Mouse (Mus musculus) cerebellum, adult 11-12 months (tissue): ENCODE data around the gene Aen.

ENCODE experiments used
- DNase-seq: peaks from one replicate; pipeline ENCODE4 v3.0.0; 2022

The Aen gene

GRCm38 (mm10) chr7:78895021-78895652 lies 517 bp upstream of the Aen start:
- no peak for DNase-seq

GRCm38 (mm10) chr7:78897567-78897966 lies 1.9 kb downstream of the Aen start:
- no peak for DNase-seq

DNA sequence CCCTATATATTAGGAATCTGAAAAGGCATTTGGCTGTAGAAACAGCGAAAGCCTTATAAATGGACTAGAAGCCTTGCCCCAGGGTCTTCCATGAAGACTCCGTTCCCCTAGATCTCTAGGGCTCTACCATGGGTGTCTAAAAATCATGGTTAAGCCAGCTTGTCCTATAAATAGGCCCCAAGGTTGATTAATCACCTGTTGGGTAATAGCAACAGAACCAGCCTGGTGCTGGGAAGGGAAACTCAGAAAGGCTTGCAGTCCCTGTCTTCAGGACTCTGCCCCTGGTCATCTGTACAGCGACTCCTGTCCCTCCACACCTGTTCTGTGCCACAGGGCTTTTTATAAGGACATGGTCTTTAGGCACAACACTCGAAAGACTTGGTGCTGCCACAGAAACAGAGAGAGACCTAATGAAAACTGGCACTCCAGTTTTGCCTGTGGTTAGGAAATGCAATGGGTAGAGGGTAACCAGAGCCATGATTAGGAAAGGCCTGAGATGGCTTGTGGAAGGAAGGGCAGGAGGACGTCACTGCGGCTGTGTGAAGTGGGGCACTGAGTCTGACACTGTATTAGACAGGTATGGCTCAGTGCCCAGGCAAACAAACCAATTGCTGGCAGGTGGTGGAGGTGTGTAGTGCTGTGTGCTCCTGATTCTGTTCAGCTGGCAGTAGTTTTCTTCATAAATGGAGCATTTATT lies 7.7 kb downstream of the Aen start:
- no peak for DNase-seq

DNA sequence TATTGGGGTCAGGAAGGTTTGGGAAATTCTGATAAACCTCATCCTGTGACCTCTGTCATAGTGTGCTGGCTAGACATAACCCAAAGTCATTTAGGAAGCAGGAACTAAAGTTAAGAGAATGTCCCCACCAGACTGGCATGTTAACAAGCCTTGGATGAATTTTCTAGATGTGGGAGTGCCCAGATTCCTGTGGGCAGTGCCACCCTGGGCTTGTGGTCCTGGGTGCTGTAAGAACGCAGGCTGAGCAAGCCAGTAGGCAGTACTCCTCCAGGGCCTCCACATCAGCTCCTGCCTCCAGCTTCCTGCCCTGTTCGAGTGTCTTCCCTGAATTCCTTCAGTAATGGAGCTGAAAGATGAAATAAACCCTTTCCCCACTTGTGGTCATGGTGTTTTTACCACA lies 8.5 kb downstream of the Aen start:
- DNase-seq = no peak

- DNase-seq = no peak
These were observed 13.4 kb downstream of the Aen start for GRCm38 (mm10) chr7:78909026-78909425.

- DNase-seq = no peak
These were observed 14.9 kb downstream of the Aen start for GRCm38 (mm10) chr7:78910336-78911098.

DNA sequence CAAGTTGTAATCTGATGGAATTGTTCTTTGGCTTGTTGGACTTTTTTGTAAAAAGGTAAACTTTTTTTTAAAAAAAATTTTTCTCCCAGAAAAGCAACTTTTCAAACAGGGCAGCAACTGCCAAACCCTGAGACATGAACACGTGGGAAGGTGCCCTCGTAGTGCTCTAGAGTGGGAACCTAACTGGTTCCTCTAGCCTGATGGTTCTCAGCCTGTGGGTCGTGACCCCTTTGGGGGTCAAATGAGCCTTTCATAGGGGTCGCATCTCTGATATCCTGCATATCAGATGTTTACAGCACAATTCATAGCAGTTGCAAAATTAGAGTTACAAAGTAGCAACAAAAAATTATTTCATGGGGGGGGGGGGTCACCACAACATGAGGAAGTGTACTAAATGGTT lies 15.6 kb downstream of the Aen start:
- no peak for DNase-seq

DNA sequence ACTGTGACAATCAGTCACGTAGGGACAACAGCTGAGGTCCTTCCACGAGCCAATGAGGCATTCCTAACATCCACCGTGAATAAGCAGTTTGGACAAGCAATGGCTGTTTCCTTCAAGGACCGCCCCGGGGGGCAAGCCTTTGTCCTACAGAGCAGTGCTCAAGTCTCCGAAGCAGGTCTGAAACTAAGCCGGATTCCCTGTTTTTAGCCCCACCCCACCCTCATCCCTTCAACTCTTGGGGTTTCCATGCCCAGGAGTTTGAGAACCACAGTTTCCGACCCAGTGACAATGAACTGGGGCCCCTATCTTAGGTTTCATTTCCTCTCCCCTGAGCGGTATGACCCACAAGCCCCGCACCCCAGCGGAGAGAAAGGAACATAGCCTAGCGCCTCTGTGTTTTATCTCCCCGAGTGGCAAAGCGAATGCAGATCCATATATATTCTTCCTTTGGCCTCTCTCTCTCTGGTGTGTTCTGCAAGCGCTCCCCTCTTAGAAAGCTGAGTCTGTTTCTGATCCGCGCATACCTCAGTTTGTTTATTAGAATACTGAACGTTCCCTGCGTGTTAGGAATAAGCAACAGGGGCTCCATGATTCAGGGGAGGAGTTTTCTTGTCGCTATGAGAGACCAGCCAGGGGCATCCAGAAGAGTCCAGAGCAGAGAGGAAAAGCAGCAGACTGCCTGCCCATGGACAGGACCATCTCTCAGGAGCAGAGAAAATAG lies 16.8 kb downstream of the Aen start:
- no peak for DNase-seq

DNA sequence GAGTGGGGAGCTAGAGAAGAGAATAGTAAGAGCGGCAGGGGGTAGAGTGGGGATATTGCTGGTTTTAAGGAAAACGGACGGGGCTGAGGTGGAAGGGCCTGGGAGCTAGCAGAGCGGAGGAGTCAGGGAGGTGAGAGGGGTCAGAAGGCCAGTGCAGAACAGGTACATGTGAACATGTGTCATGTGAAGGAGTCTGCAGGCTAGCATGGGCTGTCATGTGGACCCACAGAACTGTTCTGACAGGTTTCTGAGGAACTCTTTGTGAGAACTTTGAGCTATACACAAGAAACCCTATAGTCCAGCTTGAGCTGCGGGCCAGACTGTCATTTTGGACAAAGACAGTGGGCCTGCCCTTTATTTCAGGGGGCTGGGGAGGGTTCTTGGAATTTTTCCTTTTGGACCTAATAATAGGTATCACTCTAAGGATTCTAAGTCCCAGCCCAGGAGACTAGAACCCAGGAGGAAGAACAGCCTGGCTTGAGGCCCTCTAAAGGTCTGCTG lies 17.4 kb downstream of the Aen start, which contains the start of gene Isg20:
TSS of gene Isg20 (plus strand) at position 451 of the 501 bp plus-strand sequence.
- DNase-seq = no peak

DNA sequence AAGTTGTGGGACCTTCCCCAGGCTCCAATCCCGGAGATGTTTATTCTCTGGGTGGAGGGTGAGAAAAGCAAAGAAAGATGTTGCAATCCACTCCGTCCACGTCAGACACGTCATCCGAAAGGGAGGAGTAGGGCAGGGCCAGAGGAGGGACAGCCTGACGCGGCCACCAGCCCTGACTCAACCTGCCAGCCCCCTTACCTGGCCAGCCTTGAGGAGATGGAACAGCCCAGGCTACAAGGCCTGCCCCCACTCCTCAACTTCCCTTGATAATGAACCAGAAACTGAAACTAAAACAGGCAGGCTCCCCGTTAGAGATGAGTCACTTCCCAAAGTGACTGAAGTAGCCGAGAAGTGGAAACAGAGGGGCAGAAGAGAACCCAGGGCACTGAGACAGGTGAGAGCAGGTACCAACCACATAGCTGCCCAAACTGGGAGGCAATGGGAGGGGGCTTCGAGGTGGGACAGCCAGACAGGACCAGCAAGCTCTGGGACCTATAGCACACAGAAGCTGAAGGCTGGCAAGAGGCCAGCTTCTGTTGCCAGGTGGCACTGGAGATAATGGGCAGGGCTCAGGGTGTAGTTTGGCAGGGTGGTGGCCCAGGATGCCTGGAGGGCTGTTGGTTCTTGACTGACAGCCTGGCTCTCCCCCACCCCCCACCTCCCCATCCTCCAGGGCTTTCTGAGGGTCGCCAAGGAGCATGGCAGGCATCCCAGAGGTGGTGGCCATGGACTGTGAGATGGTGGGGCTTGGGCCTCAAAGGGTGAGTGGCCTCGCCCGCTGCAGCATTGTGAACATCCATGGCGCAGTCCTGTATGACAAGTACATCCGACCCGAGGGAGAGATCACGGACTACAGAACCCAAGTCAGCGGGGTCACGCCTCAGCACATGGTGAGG lies 18.2 kb downstream of the Aen start:
- no peak for DNase-seq

DNA sequence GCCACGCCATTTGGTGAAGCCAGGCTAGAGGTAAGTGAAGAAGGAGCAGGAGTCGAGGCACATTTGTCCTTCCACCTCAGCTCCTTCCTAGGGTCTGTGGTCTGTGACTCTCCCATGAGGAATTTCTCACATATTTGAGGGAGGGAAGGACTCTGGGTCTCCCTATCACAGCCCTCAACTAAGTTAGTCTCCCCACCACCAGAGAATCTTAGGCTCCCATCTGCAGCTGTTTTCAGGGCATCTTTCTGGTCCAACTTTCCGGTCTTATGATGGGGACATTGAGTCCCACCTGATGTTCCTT lies 18.8 kb downstream of the Aen start:
- DNase-seq = no peak

DNA sequence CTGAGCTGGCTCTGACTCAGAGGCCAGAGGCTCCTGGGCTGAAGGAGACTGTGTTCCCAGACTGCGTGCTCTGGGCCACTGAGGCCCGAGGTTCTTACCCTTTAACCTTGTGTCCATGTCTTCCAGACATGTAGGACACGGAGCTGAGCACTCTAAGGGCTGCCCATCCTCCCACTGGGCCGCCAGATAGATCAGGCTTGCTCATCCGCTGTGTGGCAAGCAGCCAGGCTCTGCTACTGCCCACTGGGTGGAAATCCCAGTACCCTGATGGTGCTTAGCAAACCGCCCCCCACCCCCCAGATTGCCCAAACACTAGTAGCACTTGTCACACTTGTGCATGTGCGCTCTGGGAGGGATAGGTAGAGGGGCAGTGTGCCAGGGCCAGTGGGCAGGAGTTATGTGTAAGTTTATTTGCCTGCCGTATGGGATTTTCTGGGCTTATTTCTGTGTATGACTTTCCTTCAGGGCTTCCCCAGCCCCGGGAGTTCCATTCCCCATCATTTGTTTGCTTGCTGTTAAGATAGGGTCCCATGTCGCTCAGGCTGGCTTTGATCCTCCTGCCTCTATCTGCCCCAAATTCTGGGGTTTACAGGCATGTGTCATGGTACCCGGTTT lies 19.3 kb downstream of the Aen start:
- no peak for DNase-seq

- no peak for DNase-seq
These were observed 23.0 kb downstream of the Aen start for GRCm38 (mm10) chr7:78918686-78919085.

GRCm38 (mm10) chr7:78922506-78922905 lies 26.9 kb downstream of the Aen start:
- no peak for DNase-seq

DNA sequence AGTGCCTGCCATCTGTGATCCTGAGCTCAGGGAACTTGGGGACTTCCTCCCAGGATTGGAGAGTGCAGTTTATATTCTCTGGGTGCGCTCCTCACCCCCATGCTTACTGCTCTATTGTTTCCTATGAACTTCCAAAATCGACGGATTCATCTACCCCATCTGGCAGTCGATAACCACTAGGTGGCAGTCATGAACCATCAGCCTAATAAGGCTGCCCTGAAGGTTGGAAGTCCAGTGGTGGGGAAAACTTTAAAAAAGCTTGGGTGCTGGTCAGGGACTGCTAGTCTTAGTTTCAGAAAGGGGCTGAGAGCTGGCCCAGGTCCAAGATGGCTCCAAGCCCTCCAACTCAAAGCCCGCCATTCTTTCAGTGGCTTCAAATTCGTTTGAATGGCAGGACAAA lies 28.6 kb downstream of the Aen start:
- peak; percentile 13 for DNase-seq

- no peak for DNase-seq
These were observed 29.1 kb downstream of the Aen start for GRCm38 (mm10) chr7:78924796-78925195.

- DNase-seq = no peak
These were observed 30.0 kb downstream of the Aen start for GRCm38 (mm10) chr7:78925680-78926079.

- no peak for DNase-seq
These were observed 30.5 kb downstream of the Aen start for GRCm38 (mm10) chr7:78926156-78926555.

DNA sequence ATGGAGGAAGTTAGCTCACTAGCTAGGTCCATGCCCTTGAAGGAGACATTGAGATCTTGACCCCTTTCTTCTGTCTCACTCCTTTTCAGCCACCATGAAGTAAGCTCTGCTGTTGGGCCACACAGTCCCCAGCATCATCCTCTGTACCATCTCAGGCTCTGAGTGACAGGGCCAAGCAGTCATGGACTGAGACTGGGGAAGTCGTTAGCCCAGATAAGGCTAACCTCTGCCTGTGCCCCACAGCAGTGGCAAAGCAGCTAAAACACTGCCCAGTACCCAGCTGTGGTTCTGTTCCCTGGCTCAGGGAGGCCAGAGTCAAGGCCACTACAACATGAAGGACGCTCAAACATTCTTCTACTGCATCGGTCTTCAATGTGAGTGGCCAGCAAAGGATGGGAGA lies 31.6 kb downstream of the Aen start:
- no peak for DNase-seq

- DNase-seq = no peak
These were observed 43.4 kb downstream of the Aen start for GRCm38 (mm10) chr7:78938957-78939602.

DNA sequence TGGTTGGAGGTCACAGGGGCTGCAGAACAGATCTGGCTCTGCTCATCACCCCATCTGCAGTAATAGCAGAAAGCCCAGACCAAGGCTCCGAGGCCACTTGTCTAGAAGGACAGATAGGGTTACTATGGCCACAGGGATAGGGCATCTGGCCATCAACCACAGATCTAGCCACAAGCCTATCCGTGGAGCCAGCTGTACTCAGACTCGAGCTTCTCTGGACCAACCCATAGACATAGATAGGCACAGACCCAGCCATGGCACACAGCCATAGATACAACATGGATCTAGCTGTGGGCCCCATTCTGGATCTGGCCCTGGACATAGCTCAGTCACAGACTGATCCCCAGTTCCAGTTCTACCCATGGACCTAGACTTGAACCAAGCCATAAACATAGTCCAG lies 45.3 kb downstream of the Aen start:
- no peak for DNase-seq
